Mouse (Mus musculus) stomach, postnatal 0 days (tissue): ENCODE measurements at regions not wholly inside any gene's neighbourhood (a gene's known extent, or its start where the extent isn't known, plus 50 kb on each side); places are given as distances from the start of the nearest gene placed in this dataset.

Experiments used
- CTCF ChIP-seq: IDR thresholded peaks from 2 replicates; pipeline ENCODE4 v1.5.1; 2016; ENCODE audit warnings: antibody characterized with exemption, low read depth, mild to moderate bottlenecking, moderate library complexity
- EP300 ChIP-seq: optimal IDR thresholded peaks from 2 replicates; pipeline ENCODE3; 2016; ENCODE audit warnings: antibody characterized with exemption

DNA sequence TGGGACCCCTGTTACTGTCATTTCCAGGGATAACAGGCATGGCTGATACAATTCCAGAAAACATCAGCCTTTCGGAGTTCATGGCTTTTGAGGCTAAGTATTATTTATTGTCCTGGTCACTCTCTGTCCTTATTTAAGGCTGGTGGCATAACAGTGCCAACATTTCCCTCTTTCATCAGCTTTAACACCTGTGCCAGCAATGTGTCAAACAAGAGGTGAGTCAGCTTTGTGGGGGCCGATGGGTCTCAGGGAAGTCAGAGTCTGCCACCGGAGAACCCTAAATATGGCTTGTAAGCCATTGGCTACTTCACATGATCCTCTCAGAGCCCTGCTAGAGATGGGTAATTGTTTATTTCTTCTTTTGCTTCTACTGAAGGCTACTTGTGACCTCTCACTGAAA lies 195.3 kb upstream of the Rad23b start:
- TF ChIP-seq CTCF (no peak), EP300 (no peak)
